In genomic region chr10:53519068-53519954, GRCm38 (mm10) we compare ENCODE assay signal across 9 mouse cellular contexts.
DNase-seq lines count a peak whose midpoint lies in the region; ATAC-seq lines count a peak whose summit lies in the region.
"Had no signal": no experiment of that assay in that cellular context is flagged by ENCODE, and none has a peak within 500 bp of the region (broad histone marks: within the 10 kb centered on the region; RNA-seq: fewer than 3 reads in every experiment).

No protein-coding gene starts in this region.

- H3K9me3 ChIP-seq in heart, embryonic 13.5 days: no peaks in the 10 kb centered on the region
- H3K9me3 ChIP-seq in limb, embryonic 13.5 days: no peaks in the 10 kb centered on the region

- H3K4me2 ChIP-seq in heart, embryonic 13.5 days: peak overlapping the region; percentile 41; the same call in 1 of the 2 replicates
- H3K4me2 ChIP-seq in limb, embryonic 13.5 days (replicated peaks): no peak overlapping the region

- H3K9ac ChIP-seq in heart, embryonic 13.5 days: peak overlapping the region; percentile 25
- H3K9ac ChIP-seq in limb, embryonic 13.5 days: no peak overlapping the region

- H3K4me3 ChIP-seq in heart, embryonic 13.5 days: no peak overlapping the region
- no peak overlapping the region for H3K4me3 ChIP-seq in limb, embryonic 13.5 days

- DNase-seq in frontal cortex, postnatal 25 days (ENCODE audit: low spot score in 2 of 2): no peak
- DNase-seq in brain, adult 2 months (ENCODE audit: low read depth, low spot score): peak; percentile 29
- no peak for DNase-seq in cerebellum, postnatal 36 days
- no peak for DNase-seq in right cerebral cortex, postnatal 10 days (ENCODE audit: low spot score in 2 of 2)
- no peak for DNase-seq in adrenal gland, adult 2 months
- DNase-seq: right cerebral cortex, adult 18-20 months had no signal

- no peaks in the 10 kb centered on the region for H3K27me3 ChIP-seq in heart, embryonic 13.5 days (replicated peaks)
- H3K27me3 ChIP-seq in limb, embryonic 13.5 days: no peaks in the 10 kb centered on the region

- WGBS in heart, embryonic 13.5 days: 51% methylated on average over 14 of the region's 14 CpGs
- WGBS in limb, embryonic 13.5 days: 38% methylated on average over 14 of the region's 14 CpGs

- peaks cover 21% of the 10 kb centered on the region for H3K4me1 ChIP-seq in heart, embryonic 13.5 days
- H3K4me1 ChIP-seq in limb, embryonic 13.5 days: peaks cover 19% of the 10 kb centered on the region

- H3K36me3 ChIP-seq in heart, embryonic 13.5 days: no peaks in the 10 kb centered on the region
- H3K36me3 ChIP-seq in limb, embryonic 13.5 days: no peaks in the 10 kb centered on the region

- peak; percentile 38; the same call in 1 of the 2 replicates for ATAC-seq in frontal cortex, adult (ENCODE audit: low TSS enrichment)
- ATAC-seq in heart, embryonic 13.5 days (ENCODE audit: extremely low read depth, insufficient number of reproducible peaks, low FRiP score, low TSS enrichment): no peak
- peak; percentile 81 for ATAC-seq in limb, embryonic 13.5 days (ENCODE audit: low FRiP score, low read depth)

- peak overlapping the region; percentile 77 for H3K27ac ChIP-seq in heart, embryonic 13.5 days (replicated peaks)
- peak overlapping the region; percentile 59 for H3K27ac ChIP-seq in limb, embryonic 13.5 days
